Mouse (Mus musculus) hindbrain, embryonic 16.5 days (tissue): ENCODE measurements around the gene Carhsp1. TPM values are rescaled to one million over a fixed set of nuclear protein-coding genes. Genes with fewer than 3 reads are reported as not detected.

Experiments used
- ATAC-seq: fragments of 200-750 bp; cut with Nextera tagmentation; 2 replicates; pipeline ENCODE4 v1.8.0; 2017; ENCODE audit warnings: moderate TSS enrichment, moderate library complexity
- H3K27ac ChIP-seq: fragments of 300-500 bp; sonication (generic); 2 replicates; pipeline ENCODE4 v1.5.1; 2014; ENCODE audit warnings: low read depth, mild to moderate bottlenecking, control low read depth, low read length, moderate library complexity
- H3K27me3 ChIP-seq: fragments of 300-500 bp; sonication (generic); replicated peaks from 2 replicates; pipeline ENCODE4 v1.6.1; 2014; ENCODE audit warnings: low read length; ENCODE audit not compliant: control insufficient read depth, insufficient read depth
- H3K36me3 ChIP-seq: fragments of 300-500 bp; sonication (generic); 2 replicates; pipeline ENCODE4 v1.6.1; 2014; ENCODE audit warnings: mild to moderate bottlenecking, low read length, moderate library complexity, mixed read lengths; ENCODE audit not compliant: control insufficient read depth, insufficient read depth
- H3K4me1 ChIP-seq: fragments of 300-500 bp; sonication (generic); 2 replicates; pipeline ENCODE4 v1.6.1; 2014; ENCODE audit warnings: low read depth, low read length; ENCODE audit not compliant: control insufficient read depth, insufficient read depth
- H3K4me2 ChIP-seq: fragments of 300-500 bp; sonication (generic); 2 replicates; pipeline ENCODE4 v1.6.1; 2014; ENCODE audit warnings: mild to moderate bottlenecking, low read length, control low read depth, moderate library complexity
- H3K4me3 ChIP-seq: fragments of 300-500 bp; sonication (generic); 2 replicates; pipeline ENCODE4 v1.5.1; 2014; ENCODE audit warnings: mild to moderate bottlenecking, low read length, control low read depth, moderate library complexity
- H3K9ac ChIP-seq: fragments of 300-500 bp; sonication (generic); 2 replicates; pipeline ENCODE4 v1.6.1; 2014; ENCODE audit warnings: low read depth, mild to moderate bottlenecking, control low read depth, low read length, moderate library complexity
- H3K9me3 ChIP-seq: fragments of 300-500 bp; sonication (generic); 2 replicates; pipeline ENCODE4 v1.6.1; 2014; ENCODE audit warnings: mild to moderate bottlenecking, low read length, moderate library complexity; ENCODE audit not compliant: control insufficient read depth
- WGBS: fragments of 180-500 bp; shearing (Covaris S2); extraction: QIAGEN DNeasy Blood & Tissue Kit; methylation state at CpG from one replicate; pipeline ENCODE4 v1.1.7; 2014; 5-methylcytosine and 5-hydroxymethylcytosine counted together
- polyA plus RNA-seq: library from polyadenylated mRNA; unstranded; fragments of >200 nt; fragmentation: Nextera tagmentation; extraction: Ambion mirVana; gene quantifications from 2 replicates; pipeline ENCODE4 v1.2.1, GENCODE M21; 2015

The Carhsp1 gene
- polyA plus RNA-seq, 1 experiment from 2014 or later = 148 TPM

GRCm38 (mm10) chr16:8691206-8691605, 19.3 kb upstream of the Carhsp1 start:
- Histone ChIP-seq H3K4me1 (peaks cover 6% of the 10 kb centered on the region; the same call in 1 of the 2 replicates), H3K27me3 (no peaks in the 10 kb centered on the region), H3K9me3 (no peaks in the 10 kb centered on the region), H3K9ac (no peak overlapping the region), H3K4me2 (no peak overlapping the region), H3K4me3 (no peak overlapping the region), H3K27ac (no peak overlapping the region), H3K36me3 (peaks cover 45% of the 10 kb centered on the region)
- ATAC-seq = no peak
- 95% methylated on average over 7 of the region's 7 CpGs for WGBS

DNA sequence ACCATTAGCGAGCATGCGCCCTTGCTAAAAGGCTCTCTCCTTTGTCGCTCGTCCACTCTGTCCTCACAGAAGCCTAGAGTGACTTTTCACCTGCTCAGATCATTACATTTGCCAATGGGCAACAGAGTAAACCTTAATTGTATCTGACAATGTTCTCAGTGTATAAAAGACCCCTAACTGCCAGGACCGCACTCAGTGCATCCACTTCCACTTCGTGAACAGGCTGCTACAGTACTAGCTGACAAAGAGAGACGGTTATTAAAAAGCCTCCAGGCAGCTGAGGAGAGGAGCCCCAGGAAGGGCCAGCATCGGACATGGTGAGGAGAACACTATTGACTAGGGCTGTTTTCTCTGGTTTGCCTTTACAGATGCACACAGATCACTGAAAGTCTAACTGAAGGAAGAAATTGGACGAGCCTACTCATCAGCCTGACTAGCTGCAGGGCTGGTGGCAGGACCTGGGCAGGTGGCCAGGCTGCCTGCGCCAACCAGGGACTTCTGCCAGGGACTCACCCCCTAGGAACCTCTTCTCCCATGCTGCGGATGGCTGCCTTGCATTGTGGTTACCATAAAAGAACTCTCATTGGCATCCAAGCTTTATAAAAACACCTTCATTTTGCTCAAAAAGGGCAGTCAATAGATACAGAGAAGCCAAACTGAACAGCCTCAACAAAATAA, 18.2 kb upstream of the Carhsp1 start:
- WGBS = 63% methylated on average over 11 of the region's 11 CpGs
- Histone ChIP-seq H3K9me3 (no peaks in the 10 kb centered on the region), H3K36me3 (peaks cover 42% of the 10 kb centered on the region), H3K27ac (peak overlapping the region; percentile 63; the same call in 1 of the 2 replicates), H3K4me3 (no peak overlapping the region), H3K9ac (no peak overlapping the region), H3K4me1 (peaks cover 6% of the 10 kb centered on the region; the same call in 1 of the 2 replicates), H3K4me2 (no peak overlapping the region), H3K27me3 (no peaks in the 10 kb centered on the region)
- peak; percentile 84 for ATAC-seq

- no peak overlapping the region for H3K27ac ChIP-seq
- peaks cover 28% of the 10 kb centered on the region for H3K36me3 ChIP-seq
- no peaks in the 10 kb centered on the region for H3K9me3 ChIP-seq
- H3K27me3 ChIP-seq = no peaks in the 10 kb centered on the region
- peaks cover 6% of the 10 kb centered on the region; the same call in 1 of the 2 replicates for H3K4me1 ChIP-seq
- no peak overlapping the region for H3K4me2 ChIP-seq
- H3K4me3 ChIP-seq = no peak overlapping the region
- no peak for ATAC-seq
- no peak overlapping the region for H3K9ac ChIP-seq
Observed at GRCm38 (mm10) chr16:8687559-8688112, 15.7 kb upstream of the Carhsp1 start.

DNA sequence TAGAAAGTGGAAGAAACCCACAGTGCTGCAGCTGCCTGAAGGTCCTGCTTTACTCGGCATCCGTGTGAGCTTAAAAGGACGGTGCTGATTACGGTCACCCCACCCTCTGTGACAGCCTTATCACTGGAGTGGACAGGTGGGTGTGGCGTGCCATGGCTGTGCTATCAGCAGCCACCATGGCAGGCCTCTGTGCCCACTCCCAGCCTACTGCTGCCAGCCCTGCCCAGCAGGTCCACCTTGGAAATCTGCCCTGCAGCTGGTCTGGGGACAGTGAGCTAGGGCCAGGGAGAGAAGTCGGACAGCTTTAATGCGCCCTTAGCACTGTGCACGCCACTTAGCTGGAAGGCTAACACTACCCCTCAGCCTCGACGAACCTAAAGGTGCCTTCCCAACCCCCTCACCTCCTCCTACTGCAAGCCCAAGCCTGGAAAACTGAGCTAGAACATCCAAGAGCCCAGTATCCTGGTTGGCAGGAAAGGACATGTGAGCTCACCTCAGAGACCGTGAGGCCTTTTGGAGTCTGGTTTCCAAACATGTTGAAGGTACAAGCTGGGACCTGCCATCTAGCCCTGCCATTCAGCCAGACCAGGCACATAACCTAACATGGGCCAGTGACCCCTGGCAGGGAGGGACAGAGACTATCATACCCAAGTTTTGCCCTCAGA, 15.0 kb upstream of the Carhsp1 start:
- Histone ChIP-seq H3K36me3 (peaks cover 24% of the 10 kb centered on the region), H3K4me2 (no peak overlapping the region), H3K4me1 (peaks cover 6% of the 10 kb centered on the region; the same call in 1 of the 2 replicates), H3K4me3 (no peak overlapping the region), H3K9ac (no peak overlapping the region), H3K27me3 (no peaks in the 10 kb centered on the region), H3K27ac (no peak overlapping the region), H3K9me3 (no peaks in the 10 kb centered on the region)
- WGBS = 88% methylated on average over 11 of the region's 11 CpGs
- peak; percentile 24; the same call in 1 of the 2 replicates for ATAC-seq

DNA sequence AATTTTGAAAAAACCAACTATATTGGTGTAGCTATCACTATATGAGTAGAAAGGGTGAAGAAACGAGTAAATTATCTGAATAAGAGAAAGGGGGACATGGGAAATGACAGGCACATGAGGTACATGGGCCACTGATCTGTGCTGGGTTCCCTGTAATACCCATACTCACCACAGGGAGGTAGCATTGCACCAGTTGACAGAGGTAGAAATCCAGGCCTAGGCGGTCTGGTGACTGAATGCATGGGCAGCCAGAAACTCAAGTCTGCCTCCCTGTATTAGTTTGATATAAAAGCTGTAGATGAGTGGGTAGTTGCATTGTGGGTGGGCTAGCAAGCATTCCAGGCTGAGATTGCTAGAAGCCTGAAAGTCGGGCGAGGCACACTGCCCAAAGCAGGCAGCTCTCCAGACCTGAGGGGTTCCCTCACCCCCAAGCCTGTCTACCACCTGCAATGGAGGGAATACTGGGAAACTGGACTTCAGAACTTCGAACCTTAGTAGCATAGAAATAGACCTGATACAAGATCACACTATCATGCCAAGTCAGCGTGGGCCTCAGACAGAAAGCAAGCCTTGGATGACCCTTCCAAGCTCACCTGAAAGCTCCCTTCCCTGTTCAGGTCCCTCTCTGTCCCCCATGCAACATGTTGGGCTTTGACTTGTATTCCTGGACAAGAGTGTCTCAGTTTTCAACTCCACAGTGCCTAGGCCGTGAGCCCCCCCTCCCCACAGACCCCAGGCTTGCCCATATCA, 14.3 kb upstream of the Carhsp1 start:
- H3K4me3 ChIP-seq = no peak overlapping the region
- H3K9me3 ChIP-seq = no peaks in the 10 kb centered on the region
- 0 out of 2 replicates have a peak, but pooled peaks have one; percentile 9 for ATAC-seq
- H3K27me3 ChIP-seq = no peaks in the 10 kb centered on the region
- H3K4me1 ChIP-seq = peaks cover 6% of the 10 kb centered on the region; the same call in 1 of the 2 replicates
- H3K27ac ChIP-seq = no peak overlapping the region
- peaks cover 18% of the 10 kb centered on the region for H3K36me3 ChIP-seq
- H3K4me2 ChIP-seq = no peak overlapping the region
- WGBS = 61% methylated on average over 7 of the region's 7 CpGs
- H3K9ac ChIP-seq = no peak overlapping the region

DNA sequence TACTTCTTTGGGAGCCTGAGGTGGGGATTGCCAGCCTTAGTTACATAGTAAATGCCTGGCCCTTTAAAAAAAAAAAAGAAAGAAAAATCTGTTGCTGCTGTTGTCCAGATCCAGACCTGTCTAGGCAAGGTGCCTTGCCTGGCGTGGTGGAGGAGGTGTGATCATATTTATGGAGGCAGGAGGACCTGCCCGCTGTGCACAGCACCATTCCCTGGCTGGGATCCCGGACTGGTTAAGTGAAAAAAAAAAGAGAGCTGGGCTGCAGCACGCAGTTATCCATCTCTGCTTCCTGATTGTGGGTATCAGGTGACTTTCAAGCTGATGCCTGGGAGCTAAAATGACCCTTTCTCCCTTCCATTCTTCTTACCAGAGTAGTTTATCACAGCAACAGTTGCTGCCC, 13.1 kb upstream of the Carhsp1 start:
- Histone ChIP-seq H3K4me3 (no peak overlapping the region), H3K9ac (no peak overlapping the region), H3K9me3 (no peaks in the 10 kb centered on the region), H3K36me3 (peaks cover 13% of the 10 kb centered on the region; the same call in 1 of the 2 replicates), H3K4me2 (no peak overlapping the region), H3K27ac (no peak overlapping the region), H3K27me3 (no peaks in the 10 kb centered on the region), H3K4me1 (peaks cover 6% of the 10 kb centered on the region; the same call in 1 of the 2 replicates)
- 68% methylated on average over 4 of the region's 4 CpGs for WGBS
- no peak for ATAC-seq

GRCm38 (mm10) chr16:8680470-8680869, 8.5 kb upstream of the Carhsp1 start, which contains the start of gene Gm5767:
TSS of gene Gm5767 (plus strand) at chr16:8680770.
- Histone ChIP-seq H3K9ac (no peak within 1 kb of the TSS), H3K4me2 (no peak within 1 kb of the TSS), H3K27me3 (no peaks in the 10 kb centered on the region), H3K9me3 (no peaks in the 10 kb centered on the region), H3K4me1 (no peaks in the 10 kb centered on the region), H3K36me3 (no peaks in the 10 kb centered on the region; the same call in 1 of the 2 replicates), H3K27ac (no peak within 1 kb of the TSS), H3K4me3 (no peak within 1 kb of the TSS)
- ATAC-seq = no peak
- 80% methylated on average over 5 of the region's 5 CpGs for WGBS

DNA sequence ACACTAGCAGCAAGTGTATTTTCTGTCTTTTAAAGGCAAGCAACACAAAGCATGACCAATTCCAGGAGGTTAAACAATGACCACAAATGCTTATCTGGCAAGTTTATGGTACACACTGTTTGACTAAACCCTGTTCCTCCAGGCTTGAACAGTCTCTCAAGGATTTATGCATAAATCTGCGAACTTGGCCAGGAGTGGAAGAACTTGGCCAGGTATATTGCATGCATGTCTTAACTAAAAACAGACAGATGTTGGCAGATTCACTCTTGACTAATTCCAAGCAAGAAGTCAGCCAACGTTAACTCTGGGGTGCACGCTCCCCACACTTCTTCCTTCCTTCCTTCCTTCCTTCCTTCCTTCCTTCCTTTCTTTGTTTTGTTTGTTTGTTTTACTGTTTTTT, 7.8 kb upstream of the Carhsp1 start:
- no peak for ATAC-seq
- no peaks in the 10 kb centered on the region for H3K9me3 ChIP-seq
- no peaks in the 10 kb centered on the region for H3K27me3 ChIP-seq
- no peaks in the 10 kb centered on the region for H3K4me1 ChIP-seq
- no peaks in the 10 kb centered on the region for H3K36me3 ChIP-seq
- H3K9ac ChIP-seq = no peak overlapping the region
- H3K4me3 ChIP-seq = no peak overlapping the region
- no peak overlapping the region for H3K4me2 ChIP-seq
- no peak overlapping the region for H3K27ac ChIP-seq
- 98% methylated on average over 3 of the region's 3 CpGs for WGBS

DNA sequence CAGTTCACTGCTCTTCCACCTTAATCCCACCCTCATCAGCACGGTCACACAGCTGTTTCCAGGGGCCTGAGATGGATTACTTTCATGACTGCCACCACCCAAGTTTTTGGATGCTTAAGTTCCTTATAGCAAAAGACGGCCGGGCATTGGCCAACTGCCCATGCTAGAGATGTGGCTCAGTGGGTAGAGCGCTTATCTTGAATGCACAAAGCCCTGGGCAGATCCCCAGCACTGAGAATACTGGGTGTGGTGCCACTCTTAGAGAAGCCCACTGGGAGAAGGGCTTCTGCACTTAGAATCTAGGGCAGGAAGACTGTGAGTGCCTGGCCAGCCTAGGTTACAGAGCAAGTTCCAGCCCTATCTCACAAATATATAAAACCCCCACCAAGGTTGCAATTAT, 6.7 kb upstream of the Carhsp1 start:
- Histone ChIP-seq H3K4me3 (no peak overlapping the region), H3K9me3 (no peaks in the 10 kb centered on the region), H3K36me3 (no peaks in the 10 kb centered on the region), H3K4me2 (no peak overlapping the region), H3K27ac (no peak overlapping the region), H3K9ac (no peak overlapping the region), H3K27me3 (no peaks in the 10 kb centered on the region), H3K4me1 (no peaks in the 10 kb centered on the region)
- ATAC-seq = no peak
- WGBS = 86% methylated on average over 4 of the region's 4 CpGs
